Mouse (Mus musculus) effector memory CD4-positive, alpha-beta T cell, adult 5 months (primary cell): ENCODE measurements around the gene Hspa1b. TPM values are rescaled to one million over a fixed set of nuclear protein-coding genes. Genes with fewer than 3 reads are reported as not detected.

Experiments used
- polyA plus RNA-seq: library from polyadenylated mRNA; unstranded; fragments of 100-300 nt; shearing (Covaris generic); gene quantifications from one replicate; pipeline ENCODE4 v1.2.1, GENCODE M21; 2017

Hspa1b gene
- 2,452 TPM for polyA plus RNA-seq

DNA sequence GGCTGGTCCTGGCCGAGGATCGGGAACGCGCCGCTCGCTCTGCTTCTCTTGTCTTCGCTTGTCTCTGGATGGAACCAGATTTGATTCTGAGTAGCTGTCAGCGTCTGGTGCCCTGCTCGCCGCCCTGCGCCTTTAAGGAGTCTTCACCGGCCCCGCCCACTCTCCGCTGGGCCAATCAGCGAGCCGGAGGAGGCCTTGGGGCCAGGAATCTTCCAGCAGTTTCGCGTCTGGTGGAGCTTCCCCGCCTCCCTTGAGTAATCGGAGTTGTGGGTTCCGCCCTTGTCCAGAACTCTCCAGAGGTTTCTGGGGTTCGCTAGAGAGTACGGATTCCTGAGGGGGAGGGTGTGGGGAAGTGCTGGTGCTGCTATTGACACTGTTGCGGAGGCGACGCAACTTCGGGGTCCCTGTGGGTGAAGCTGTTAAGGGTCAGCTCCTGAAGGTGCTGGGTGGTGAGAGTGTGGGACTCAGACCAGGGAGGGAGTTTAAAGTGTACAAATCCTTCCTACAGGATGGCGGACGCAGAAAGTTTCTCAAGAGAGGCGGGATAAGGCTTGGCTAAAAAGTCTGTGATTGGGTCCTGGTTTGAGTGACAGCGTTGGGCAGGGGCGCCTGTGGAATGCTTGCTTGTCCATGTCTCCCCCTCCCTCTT lies at the start of gene Hspa1b:
Hspa1b (minus strand) TSS at position 109 of the 649 bp plus-strand sequence.

DNA sequence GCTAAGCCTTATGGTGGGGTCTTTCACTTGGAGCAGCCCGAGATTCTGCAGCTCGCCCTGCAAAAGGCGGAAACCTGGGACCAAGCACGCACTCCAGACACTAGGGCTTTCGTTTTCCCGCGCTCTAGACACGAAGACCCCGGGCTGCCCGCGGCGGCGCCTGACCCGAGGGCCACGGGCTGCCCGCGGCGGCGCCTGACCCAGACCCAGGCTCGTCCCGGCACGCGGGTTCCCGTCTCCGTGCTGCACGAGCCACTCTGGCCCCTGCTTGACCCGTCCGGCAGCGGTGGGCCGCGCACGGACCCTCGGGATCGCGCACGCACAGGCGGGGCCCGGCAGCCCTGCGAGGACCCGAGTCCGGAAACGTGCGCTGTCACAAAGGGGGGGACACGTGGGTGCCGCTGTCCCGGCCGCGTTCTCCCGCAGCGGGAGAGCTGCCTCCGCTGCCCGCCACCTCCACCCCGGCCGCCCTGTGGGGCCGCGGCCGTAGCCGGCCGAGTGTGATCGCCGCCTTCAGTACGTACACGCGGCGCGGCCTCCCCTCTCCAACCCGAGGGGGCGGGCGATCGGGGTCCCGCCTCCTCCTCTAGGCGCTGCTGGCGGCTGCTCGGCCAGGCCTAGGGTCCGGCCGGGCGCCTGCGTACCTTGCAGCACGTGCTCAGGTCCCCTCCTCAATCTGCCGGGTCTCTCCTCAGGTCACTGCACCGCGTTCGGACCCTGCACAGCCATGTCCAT lies 41.8 kb upstream of the Hspa1b start, which contains the start of gene Vars:
Vars (plus strand) TSS at position 271 of the 735 bp plus-strand sequence.

DNA sequence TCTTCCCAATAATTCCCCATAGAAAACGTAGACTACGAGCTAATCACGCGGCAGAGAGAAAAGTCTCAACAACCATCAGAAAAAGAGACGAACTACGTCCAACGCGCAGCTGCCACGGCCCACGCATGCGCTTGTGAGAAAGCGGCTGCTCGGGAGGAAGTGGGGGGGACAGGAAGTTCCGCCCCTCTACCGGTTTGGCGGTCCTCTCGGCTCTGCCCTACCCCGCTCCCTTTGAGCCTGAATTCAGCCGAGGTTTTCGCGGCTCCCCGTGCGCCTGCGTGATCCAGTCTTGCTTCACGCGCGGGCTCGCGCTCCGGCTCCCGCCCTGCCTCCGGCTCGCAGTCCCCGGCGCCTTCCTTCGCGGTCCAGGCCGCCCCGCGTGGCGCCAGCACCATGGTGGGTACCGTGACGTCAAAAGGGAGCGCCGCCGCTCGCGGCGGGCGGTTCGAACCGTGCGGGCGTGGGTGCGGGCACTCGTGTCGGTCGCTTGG lies 22.7 kb upstream of the Hspa1b start, which contains the start of gene Lsm2:
Lsm2 (plus strand) TSS at position 173 of the 491 bp plus-strand sequence.

DNA sequence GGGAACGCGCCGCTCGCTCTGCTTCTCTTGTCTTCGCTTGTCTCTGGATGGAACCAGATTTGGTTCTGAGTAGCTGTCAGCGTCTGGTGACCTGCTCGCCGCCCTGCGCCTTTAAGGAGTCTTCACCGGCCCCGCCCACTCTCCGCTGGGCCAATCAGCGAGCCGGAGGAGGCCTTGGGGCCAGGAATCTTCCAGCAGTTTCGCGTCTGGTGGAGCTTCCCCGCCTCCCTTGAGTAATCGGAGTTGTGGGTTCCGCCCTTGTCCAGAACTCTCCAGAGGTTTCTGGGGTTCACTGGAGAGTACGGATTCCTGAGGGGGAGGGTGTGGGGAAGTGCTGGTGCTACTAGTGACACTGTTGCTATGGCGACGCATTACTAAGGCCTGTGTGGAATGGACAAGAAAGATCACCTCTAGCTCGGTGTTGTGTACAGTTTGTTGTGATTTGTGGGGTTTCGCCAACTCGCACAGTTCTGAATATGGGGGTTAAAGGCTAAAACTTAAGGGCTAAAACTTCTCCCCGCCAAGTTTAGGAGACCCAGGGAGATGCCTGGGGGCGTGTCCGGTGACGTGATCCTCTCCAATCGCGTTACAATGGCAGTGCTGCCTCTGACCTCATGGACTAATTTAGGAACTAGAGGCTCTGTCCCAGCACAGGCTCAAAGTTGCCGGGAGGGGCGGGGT lies 13.2 kb upstream of the Hspa1b start, which contains the start of the genes Hspa1a and Hspa1l:
Hspa1a (minus strand) TSS at position 88 of the 681 bp plus-strand sequence.
Hspa1l (plus strand) TSS at position 635 of the 681 bp plus-strand sequence.

GRCm38 (mm10) chr17:34969822-34970221 lies 10.8 kb upstream of the Hspa1b start, which contains the start of gene Gm20481:
TSS of gene Gm20481 (plus strand) at chr17:34969912.

DNA sequence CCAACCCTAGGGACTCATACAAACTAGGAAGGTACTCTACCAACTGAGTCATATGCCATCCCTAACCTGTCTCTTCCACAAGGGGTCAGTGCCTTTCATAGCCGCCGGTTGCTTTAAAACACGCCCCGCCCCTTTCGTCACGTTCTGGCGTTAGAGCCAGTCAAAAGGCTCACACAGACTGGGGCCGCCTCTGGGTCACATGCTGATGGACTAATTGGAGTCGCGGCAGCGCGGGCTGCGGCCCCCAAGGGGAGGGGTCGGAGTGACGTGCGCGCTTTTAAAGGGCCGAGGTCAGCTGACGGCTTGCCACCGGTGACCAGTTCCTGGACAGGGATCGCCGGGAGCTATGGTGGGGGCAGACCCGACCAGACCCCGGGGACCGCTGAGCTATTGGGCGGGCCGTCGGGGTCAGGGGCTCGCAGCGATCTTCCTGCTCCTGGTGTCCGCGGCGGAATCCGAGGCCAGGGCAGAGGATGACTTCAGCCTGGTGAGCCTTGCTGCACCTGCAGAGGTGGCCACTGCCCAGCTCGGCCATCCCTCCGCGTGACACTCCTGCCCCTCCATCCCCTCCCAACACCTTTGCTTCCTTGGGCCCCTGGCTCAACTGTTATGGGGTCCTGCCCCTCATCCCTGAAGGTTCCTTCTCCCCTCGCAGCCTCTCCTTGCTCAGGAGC lies 27.8 kb downstream of the Hspa1b start, which contains the start of gene Neu1:
Neu1 (plus strand) TSS at position 193 of the 674 bp plus-strand sequence.

GRCm38 (mm10) chr17:34913930-34914665 lies 44.9 kb downstream of the Hspa1b start, which contains the start of gene Slc44a4:
TSS of gene Slc44a4 (plus strand) at chr17:34914466.

Other genes starting within 250 kb of the Hspa1b start
- not detected for gene C4b, start 215.4 kb downstream of the Hspa1b start, polyA plus RNA-seq
- gene Cyp21a1, start 154.7 kb downstream of the Hspa1b start, polyA plus RNA-seq: not detected
- 25.8 TPM for gene Stk19, start 122.3 kb downstream of the Hspa1b start, polyA plus RNA-seq
- 123 TPM for gene Dxo, start 122.2 kb downstream of the Hspa1b start, polyA plus RNA-seq
- 128 TPM for gene Skiv2l, start 109.0 kb downstream of the Hspa1b start, polyA plus RNA-seq
- gene Nelfe, start 108.8 kb downstream of the Hspa1b start, polyA plus RNA-seq: 49.5 TPM
- gene Cfb, start 96.7 kb downstream of the Hspa1b start, polyA plus RNA-seq: not detected
- 0.21 TPM for gene Zbtb12, start 79.8 kb downstream of the Hspa1b start, polyA plus RNA-seq
- not detected for gene Gm20547, start 77.2 kb downstream of the Hspa1b start, polyA plus RNA-seq
- gene C2, start 61.0 kb downstream of the Hspa1b start, polyA plus RNA-seq: 1.2 TPM
- 57.8 TPM for gene Ehmt2, start 60.8 kb downstream of the Hspa1b start, polyA plus RNA-seq
- not detected for gene Slc44a4, start 44.8 kb downstream of the Hspa1b start, polyA plus RNA-seq
- 74.6 TPM for gene Neu1, start 28.0 kb downstream of the Hspa1b start, polyA plus RNA-seq
- gene Gm20481, start 10.7 kb upstream of the Hspa1b start, polyA plus RNA-seq: 125 TPM
- 1,550 TPM for gene Hspa1a, start 12.9 kb upstream of the Hspa1b start, polyA plus RNA-seq
- gene Hspa1l, start 13.5 kb upstream of the Hspa1b start, polyA plus RNA-seq: not detected
- 47.6 TPM for gene Lsm2, start 22.6 kb upstream of the Hspa1b start, polyA plus RNA-seq
- gene Vars, start 41.7 kb upstream of the Hspa1b start, polyA plus RNA-seq: 182 TPM
- 0.10 TPM for gene Vwa7, start 57.3 kb upstream of the Hspa1b start, polyA plus RNA-seq
- gene Sapcd1, start 68.8 kb upstream of the Hspa1b start, polyA plus RNA-seq: not detected
- gene Msh5, start 87.5 kb upstream of the Hspa1b start, polyA plus RNA-seq: 2.2 TPM
- 305 TPM for gene Clic1, start 90.7 kb upstream of the Hspa1b start, polyA plus RNA-seq
- gene Ddah2, start 99.8 kb upstream of the Hspa1b start, polyA plus RNA-seq: 1.00 TPM
- gene Ly6g6c, start 106.2 kb upstream of the Hspa1b start, polyA plus RNA-seq: not detected
- gene Mpig6b, start 106.9 kb upstream of the Hspa1b start, polyA plus RNA-seq: not detected
- not detected for gene Ly6g6e, start 117.7 kb upstream of the Hspa1b start, polyA plus RNA-seq
- gene Ly6g6d, start 118.8 kb upstream of the Hspa1b start, polyA plus RNA-seq: not detected
- gene Ly6g6f, start 126.4 kb upstream of the Hspa1b start, polyA plus RNA-seq: not detected
- 88.6 TPM for gene Abhd16a, start 130.0 kb upstream of the Hspa1b start, polyA plus RNA-seq
- gene Ly6g5c, start 149.0 kb upstream of the Hspa1b start, polyA plus RNA-seq: not detected
- gene Ly6g5b, start 156.2 kb upstream of the Hspa1b start, polyA plus RNA-seq: 2.1 TPM
- gene Gpank1, start 162.2 kb upstream of the Hspa1b start, polyA plus RNA-seq: 43.9 TPM
- 190 TPM for gene Csnk2b, start 162.8 kb upstream of the Hspa1b start, polyA plus RNA-seq
- gene D17H6S53E, start 167.1 kb upstream of the Hspa1b start, polyA plus RNA-seq: 0.75 TPM
- gene Apom, start 172.8 kb upstream of the Hspa1b start, polyA plus RNA-seq: not detected
- gene Bag6, start 175.9 kb upstream of the Hspa1b start, polyA plus RNA-seq: 75.1 TPM
- 38.6 TPM for gene Prrc2a, start 205.7 kb upstream of the Hspa1b start, polyA plus RNA-seq
- gene Aif1, start 216.8 kb upstream of the Hspa1b start, polyA plus RNA-seq: not detected
- 1.6 TPM for gene Lst1, start 229.2 kb upstream of the Hspa1b start, polyA plus RNA-seq
- gene Ltb, start 235.2 kb upstream of the Hspa1b start, polyA plus RNA-seq: 849 TPM
- 107 TPM for gene Tnf, start 242.8 kb upstream of the Hspa1b start, polyA plus RNA-seq
- 42.5 TPM for gene Lta, start 246.1 kb upstream of the Hspa1b start, polyA plus RNA-seq